Mouse (Mus musculus): ENCODE measurements around the gene 4931406P16Rik.

The 4931406P16Rik gene

DNA sequence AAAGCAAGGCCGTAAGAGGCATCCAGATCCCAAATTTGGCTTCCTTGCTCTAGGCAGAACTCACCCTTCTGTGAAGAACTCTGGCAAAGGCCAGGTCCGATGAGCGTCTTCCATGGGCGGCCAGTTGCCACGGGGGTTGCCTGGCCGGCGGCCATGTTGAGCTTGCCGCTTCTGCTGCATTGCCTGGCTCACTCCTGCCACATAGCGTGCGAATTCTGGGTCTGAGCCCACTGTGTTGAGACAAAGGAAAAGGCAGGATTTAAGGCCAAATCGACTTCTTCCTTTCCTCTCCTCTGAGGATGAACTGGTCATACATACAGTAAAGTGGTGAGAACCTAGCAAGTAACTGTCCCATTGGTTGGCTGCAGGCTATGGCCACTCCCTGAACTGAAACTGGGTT is 71.2 kb downstream of the 4931406P16Rik start:
- no peak for DNase-seq

DNA sequence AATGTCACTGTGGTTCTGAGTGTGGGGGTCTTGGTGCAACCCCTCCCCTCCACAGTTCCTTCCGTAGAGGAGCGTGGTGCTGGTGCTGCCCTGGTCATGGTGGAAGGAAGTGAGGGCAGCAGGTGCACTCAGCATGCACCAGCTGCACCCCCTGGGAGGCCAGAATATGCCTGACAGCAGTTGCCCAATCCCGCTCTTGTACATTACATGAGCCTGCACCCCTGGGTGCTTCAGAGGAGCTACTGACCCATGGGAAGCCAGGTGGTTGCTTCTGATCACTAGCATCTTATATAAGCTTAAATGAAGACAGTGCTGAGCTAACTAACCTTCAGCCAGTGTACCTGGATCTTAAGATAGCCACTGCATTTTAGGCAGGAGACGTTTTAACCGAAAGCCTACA is 75.3 kb downstream of the 4931406P16Rik start:
- no peak for DNase-seq

DNA sequence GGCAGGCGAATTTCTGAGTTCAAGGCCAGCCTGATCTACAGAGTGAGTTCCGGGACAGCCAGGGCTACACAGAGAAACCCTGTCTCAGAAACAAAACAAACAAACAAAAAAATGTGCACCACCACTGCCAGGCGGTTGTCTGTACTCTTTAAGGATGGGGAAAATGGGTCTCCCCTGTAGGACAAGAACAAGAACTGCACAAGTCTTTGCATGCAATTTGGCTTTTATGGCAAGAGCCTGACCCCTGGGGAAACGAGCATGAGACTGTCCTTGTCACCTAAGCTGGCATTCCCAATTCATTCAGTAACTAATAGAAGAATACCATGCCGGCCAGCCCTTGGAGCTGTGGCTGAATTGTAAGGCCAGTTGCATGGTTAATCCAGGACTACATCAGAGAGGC is 77.7 kb downstream of the 4931406P16Rik start:
- no peak for DNase-seq

DNA sequence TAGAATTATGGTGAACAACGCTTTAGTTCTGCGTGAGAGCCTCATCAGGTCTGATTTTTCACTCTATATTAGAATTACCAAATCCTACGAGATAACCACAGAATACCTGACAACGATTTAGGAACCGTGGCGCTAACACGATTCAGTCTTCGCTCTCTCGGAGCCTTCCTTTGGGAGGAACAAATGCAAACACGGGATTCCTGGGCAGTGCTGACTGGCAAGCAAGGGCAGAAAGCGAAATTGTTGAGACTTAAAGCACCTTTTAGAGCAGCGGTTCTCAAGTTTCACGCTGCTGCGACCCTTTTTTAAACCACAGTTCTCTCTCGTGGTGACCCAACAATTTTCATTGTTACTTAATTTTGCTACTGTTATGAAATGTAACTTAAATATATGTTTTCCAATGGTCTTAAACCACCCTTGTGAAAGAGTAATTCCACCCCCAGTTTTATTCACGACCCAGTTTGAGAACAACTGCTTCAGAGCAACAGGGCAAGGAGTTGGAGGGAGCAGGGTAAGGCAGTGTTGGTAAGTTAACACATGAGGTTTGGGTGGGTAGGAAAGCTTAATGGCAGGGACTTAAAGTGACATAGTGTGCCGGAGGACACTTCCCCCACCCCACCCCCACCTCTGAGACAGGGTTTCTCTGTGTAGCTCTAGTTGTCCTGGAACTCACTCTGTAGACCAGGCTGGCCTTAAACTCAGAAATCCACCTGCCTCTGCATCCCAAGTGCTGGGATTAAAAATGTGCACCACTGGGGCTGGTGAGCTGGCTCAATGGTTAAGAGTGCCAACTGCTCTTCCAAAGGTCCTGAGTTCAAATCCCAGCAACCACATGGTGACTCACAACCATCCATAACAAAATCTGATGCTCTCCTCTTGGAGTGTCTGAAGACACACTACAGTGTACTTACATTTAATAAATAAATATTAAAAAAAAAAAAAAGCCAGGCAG is 78.5 kb downstream of the 4931406P16Rik start:
- DNase-seq, result no peak

DNA sequence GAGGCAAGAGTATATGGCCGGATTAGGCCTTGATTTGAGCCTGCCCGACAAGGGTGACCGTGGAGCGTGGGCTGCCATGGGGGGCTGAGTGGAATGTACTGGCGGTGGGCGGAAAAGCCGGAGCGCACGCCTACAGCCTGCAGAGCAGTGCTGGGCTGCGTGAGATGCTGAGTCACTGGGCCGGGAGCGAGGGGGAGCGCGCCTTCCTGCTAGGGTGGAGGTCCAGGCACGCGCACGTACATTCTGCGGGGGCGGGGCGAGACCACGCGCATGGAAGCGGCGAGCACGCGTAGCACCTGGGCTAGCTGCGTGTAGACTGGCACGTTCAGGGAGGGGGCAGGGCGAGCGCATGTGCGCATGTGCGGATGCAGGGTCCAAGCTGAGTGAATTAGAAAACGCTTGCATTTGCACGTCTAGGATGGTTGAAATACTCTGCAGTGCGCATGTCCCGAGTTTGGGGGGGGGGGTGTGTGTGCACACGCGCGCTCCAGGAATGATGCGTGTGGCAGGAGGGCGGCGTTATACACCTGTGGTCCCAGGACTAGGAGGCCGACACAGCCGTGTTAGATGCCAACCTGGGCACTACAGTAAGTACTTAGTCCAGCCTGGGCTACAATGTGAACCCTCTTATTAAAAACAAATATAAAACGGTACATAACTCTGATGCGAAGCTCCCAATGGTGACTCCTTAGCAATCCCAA is 79.3 kb downstream of the 4931406P16Rik start:
- peak; percentile 99 for DNase-seq

DNA sequence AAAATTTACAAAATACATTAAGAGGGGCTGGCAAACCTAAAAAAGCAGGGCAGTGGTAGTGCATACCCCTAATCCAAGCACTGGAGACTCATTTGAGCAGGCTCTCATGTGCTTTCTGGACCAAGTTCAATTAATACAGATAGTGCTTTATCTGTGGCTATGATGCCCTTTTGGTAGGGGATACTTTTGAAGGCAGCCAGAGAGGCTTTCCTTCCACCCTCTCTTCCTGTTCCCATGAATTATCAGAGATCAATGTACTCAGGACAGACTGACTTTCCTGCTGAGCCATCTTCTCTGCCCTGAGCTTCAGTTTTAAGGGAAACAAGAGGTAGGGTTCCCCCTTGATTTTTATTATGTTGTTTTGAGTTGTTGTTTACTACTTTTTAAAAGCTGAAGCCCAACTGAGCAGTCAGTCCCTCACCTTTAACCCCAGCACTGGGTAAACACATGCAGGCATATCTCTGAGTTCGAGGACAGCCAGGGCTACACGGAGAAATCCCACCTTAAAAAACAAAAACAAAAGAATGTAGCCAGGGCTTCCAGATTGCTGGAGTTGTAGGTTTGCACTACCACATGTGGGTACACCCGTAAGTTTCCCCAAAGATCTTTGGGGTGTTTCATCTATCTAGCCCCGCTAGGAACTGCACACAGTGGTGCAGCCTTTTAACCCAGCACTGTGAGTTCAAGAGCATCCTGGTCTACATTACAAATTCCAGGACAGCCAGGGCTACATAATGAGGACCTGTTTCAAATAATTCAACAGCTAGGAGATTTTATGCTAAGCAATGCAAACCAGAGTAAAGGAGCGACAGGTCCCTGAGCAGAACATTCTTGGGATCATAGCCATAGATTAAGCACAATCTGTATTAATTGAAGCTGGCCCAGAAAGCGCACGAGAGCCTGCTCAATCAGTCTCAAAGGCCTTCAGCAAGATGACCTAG is 80.3 kb downstream of the 4931406P16Rik start:
- DNase-seq, result no peak

DNA sequence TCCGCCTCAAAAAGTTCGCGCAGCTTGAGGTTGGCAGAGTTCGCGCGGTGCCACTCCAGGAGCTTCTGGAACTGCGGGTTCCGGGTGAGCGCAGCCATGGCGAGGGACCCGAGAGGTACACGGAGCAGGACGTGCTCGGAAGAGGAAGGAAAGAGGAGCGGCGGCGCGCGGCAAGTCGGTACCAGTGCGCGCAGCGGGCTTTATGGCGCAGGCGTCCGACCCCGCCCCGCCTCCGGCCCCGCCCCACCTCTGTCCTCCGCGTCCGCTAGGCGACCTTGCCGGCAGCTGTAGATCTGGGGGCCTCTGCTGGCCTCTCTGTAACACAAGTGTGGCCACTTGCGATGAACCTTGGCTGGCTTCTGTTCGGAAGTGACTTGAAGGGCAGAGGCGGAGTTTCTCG is 83.2 kb downstream of the 4931406P16Rik start, which contains the start of gene Gpi1:
Gene Gpi1 (minus strand): TSS at position 221 of the 400 bp plus-strand sequence.
- DNase-seq, result peak; percentile 87

DNA sequence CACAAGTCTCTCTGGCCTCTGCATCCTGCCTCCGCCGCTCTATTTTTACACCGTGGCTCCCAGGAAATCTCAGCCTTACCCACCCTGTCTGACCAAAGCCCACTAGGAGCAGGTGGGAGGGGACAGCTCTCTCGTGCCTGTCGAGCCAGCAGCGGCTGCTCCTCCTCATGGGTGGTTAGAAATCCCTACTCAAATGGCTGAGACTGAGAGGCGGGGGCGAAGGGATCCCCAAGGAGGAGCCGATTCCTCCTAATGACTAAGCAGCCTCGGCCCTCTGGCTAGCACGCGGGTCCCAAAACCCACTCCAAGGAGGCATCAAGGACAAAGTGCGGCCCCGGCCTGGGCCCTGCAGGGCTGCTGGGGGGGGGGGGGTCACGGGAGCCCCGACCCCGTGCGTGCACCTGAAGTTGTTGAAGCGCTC is 83.7 kb downstream of the 4931406P16Rik start:
- no peak for DNase-seq

DNA sequence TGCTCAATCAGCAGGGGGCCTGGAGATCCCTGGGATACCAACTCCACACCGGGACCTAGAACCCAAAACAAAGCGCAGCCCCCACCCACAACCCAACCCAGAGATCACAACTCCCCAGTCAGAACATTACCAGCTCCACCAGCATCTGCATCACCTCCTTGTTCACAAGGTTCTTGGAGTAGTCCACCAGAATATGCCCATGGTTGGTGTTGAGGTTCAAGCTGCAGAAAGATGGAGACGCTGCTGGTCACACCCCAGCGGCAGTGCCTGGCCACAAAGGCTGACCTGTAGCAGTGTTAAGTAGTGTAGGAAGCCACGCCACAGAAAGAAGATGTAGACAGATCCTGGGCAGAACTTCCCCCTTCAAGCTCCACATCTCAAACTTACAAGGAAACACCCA is 84.2 kb downstream of the 4931406P16Rik start:
- DNase-seq, result no peak

DNA sequence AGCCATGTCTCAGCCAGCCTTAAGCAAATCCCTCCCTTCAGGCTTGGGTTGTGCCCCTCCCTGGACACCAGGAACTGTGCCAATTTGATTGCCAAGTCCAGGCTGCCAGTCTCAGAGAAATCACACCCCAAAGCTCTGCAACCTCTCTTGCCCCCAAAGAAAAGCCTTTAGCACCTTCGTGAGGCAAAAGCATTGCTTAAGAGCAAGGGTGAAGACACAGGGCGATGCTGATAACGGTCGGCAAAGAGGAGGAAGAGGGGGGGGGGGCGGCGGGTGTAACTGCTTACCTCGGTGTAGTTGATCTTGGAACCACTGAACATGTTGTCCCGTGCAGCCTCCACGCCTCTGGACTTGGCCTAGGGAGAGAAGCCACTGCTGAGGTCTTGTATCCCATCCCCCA is 84.7 kb downstream of the 4931406P16Rik start:
- no peak for DNase-seq

DNA sequence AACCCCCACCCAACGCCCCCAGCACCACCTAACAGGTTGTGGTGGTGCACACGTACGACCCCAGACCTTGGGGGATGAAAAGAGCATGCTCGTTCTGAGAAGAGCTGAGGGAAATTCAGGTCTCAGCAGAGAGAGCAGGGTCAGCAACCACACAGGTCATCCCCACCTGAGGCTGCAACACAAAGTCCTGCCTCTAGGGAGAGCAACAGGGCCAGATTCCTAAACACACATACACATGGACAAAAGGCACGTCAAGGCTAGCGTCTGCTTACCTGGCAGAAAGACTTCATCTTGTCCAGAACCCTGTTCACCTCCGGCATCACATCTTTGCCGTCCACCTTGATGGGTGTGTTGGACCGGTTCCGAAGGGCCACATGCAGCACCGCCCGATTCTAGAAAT is 86.5 kb downstream of the 4931406P16Rik start:
- no peak for DNase-seq

DNA sequence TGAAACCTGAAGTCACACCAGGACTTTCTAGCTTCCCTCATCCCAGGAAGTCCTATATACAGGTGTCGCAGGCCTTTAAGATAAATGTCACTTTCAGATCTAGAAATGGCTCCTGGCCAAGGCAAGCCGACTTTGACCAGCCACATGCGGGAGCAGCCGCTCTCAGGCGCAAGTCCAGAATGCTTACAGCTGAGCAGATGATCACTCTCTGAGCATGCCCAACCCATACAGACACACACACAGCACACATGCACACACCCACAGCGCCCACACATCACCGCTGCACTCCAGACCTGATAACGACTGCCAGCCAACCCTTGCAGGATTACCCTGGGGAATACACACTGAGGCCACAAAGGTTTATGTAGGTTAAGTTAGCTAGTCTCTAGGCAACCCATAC is 87.3 kb downstream of the 4931406P16Rik start:
- no peak for DNase-seq

DNA sequence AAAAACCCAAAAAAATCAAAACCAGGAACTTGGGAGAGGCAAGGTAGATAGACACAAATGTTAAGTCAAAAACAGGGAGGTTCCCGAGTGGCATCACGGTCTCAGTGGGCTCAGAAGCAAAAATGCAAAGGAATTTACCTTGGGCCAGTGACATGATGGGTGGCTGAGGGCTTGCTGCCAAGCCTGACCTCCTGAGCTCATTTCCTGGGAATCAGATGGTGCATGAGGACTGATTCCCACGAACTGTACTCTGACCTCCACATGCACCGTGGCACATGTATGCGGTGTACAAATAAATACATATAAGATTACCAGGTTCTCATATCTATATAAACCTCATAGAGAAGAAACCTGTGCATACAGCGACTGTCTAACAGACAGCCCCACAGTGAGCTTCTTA is 89.0 kb downstream of the 4931406P16Rik start:
- no peak for DNase-seq

DNA sequence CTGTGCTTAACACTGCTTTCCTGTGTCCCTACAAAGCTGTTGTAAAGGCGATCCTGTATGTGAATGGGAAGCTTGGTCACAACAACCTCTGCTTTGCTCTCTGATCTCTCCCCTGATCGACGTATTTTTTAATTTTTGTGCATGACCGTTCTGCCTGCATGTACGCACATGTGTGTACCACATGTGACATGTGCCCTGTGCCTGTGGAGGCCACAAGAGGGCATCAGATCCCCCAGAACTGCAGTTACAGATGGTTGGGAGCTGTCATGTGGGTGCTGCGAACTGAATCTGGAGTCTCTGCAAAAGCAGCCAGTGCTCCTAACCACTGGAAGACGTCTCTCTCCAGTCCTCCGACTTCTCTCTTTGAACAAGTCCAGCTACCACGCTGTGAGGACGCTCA is 91.0 kb downstream of the 4931406P16Rik start:
- DNase-seq, result no peak

DNA sequence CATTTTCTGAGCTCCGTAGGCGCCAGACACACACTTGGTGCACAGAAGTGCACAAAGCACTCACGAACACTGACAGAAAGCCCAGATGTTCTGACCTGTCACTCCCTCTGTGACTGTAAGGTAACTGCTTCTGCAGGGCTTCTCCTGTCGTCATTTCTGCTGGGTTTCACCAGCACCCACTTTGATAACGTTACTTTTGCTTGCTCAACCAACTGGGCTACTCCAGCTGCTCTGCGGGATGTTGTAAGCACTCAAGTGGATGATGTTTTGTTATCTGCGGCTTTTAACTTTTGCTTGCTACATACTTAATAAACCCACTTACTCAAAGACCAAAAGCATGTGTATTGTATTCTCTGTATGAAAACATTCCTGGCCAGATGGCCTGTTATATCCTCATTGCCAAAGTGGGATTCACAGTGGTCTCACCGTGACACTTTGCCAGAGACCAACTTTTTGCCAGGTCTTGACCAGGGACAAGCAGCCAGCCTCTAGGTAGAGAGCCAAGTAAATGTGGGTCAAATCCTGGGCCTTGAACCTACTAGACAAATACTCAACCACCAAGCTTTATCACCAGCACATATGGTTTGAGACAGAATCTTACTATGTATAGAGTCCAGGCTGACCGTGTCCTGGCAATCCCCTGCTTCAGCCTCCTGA is 91.6 kb downstream of the 4931406P16Rik start:
- DNase-seq, result no peak

DNA sequence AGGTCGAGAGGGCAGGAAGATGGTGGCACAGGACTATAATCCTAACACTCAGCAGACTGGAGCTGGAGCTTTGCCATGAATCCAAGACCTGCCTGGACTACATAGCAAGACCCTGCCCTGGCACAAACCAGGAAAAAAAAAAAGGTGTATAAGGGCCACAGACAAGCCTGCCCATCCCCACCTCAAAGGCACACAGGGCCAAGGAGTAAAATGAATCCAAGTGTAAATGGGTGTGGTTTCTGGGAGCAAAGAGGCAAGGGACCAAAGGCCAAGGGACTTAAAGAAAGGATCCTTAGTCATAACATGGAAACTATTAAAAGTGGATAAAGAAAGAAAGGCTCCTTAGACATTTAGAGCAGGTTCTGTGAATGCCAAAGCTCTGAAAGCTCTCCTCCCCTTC is 94.9 kb downstream of the 4931406P16Rik start:
- no peak for DNase-seq

DNA sequence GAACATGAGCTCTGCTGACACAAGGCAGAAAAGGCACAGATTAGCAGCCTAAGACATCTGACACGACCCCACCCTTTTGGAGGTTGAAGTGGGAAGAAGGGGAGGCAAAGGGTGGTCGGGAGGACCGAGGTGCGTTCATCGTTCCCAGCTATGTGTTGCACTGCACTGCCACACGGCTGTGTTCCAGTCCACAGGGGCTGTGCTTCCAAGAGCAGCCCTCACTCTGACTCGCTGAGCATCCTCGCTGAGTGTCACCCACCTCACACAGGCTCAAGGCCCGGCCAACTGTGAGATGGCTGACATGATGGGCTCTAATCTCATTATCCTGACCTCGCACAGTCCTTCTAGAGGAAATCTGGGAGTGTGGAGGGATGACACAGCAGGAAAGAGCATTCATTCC is 96.9 kb downstream of the 4931406P16Rik start:
- no peak for DNase-seq

DNA sequence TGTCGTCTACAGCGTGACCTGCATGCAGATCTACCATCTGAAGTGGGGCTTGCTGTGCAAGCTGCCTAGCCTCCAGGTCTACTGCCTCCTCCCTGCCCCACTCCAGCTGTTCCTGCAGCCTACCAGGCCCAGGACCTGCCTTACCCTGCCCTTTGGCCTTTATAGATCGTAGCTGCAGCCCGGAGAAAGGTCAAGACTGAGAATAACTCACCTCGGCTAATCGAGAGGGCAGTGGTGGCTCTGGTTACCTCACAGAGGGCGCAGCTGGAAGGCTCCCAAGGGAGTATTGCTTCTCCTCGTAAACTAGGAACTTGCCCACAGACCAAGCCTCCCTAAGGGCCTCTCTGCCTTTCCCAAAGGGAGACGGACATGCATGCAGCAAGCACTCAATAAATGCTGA is 97.9 kb downstream of the 4931406P16Rik start:
- no peak for DNase-seq

DNA sequence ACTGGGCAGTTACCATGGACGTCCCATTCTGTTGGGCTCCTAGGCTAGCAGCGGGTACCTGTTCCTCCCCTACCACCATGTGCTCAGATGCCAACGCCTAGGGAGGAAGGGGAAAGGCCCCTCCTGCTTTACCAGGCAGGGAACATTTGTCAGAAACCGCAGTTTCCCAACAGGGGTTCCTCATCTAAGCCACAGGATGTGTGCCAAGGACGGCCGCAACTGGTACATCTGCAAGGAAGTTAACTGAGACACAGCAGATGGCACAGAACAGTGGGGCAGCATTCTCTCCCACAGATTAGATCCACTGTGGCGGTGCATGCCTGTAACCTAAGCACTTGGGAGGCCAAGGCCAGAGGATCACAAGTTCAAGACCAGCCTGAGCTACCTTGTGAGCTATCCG is 98.7 kb downstream of the 4931406P16Rik start:
- no peak for DNase-seq

DNA sequence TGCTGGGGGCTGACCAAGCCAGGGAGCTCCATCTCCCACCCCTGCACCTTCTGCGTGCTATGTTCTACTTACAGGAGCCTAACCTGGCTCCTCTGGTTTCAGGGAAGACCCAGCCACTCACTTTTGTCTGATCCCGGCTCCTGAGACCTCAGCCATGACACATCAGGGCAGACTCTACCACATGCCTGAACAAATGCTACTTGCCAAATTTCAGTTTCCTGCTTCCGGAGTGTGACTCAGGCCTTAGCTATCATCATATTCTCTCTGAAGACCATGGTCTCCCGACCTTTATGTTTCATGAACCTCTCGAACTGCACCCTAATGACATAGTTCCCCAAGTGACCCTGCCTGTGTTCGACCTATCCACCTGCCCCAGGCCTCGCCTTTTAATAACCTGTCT is 100.1 kb downstream of the 4931406P16Rik start:
- DNase-seq, result no peak

DNA sequence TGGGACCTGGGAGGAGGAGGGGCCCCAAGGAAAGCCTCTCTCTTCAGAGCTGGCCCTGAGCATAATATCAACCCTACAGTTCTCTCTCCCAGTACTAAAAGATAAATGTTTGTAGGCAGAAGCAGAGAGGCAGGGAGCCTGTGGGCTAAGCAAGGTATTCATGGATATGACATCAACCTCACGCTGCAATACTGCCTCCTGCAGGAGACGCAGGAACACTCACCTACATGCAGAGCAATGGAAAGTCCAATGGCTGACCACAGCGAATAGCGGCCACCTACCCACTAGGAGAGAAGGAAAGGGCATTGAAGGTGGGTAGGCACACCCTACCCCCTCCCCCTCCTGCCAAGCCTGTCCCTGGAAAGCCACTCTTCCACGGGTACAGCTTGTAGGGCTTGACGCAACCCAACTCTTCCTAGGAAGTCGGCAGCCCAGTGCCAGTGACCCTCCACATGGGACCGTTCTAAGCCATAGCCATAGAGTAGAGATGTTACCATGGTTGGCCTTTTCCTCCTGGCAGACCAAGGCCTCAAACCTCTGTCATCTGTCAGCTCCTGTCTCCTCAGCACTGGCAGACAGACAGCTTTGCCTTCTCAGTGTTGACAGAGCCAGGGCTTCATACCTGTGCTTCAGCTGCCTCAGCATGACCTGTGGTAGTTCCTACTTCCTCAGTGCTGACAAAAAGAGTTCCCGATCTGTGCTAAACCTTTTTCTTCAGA is 105.2 kb downstream of the 4931406P16Rik start:
- DNase-seq, result no peak

DNA sequence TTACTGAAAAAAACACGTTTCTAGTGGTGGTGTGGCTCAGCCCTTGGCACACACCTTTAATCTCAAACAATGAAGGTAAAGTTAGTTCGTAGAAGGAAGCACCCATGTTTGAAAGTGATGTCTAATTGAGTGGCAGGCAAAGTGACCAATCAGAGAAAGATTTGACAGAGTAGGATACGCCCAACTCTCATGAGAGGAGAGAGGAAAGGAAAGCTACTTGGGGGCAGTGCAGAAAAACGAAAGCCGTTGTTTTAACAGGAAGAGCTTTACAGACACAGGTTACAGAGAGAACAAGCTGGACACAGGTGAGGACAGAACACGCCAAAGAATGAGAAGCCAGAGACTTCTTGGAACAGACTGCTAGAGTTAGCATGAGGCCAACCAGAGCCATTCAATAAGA is 107.0 kb downstream of the 4931406P16Rik start:
- no peak for DNase-seq
